Mouse (Mus musculus): ENCODE data around the gene Ace.

DNA sequence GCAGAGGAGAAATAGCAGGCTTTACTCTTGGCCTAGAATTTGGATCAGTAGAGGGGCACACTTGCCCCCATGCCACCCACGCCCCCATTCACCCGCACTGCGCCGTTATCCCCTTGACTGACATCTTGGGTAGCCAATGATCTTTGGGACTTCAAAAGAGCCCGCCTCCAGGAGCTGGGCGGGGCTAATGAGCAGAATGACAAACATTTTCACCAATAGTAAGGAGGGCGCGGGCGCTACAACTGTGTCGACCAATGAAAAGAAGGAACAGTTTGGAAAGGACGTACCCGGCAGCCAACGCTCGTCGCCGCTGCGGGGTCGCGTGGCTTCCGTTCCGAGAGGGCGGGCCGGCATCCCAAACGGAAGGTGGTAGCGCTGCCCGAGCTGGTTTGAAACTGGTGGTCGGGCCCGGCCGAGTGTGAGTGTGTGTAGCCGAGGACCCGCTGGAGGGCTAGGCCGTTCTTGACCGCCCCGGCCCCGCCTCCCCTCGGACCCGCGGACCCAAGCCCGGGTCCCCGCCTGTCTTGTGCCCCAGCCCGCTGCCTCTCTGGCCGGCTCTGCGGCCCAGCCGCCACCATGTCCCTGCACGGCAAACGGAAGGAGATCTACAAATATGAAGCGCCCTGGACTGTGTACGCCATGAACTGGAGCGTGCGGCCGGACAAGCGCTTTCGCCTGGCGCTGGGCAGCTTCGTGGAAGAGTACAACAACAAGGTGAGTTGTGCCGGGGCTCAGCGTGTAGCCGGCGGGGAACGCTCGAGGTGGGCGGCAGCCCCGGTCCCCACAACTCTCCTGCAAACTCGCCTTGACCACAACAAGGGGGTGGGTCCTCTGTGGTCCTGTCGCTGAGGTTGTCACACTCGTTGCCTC is 69.0 kb downstream of the Ace start, which contains the start of gene Dcaf7:
- 0 out of 2 replicates have a peak, but pooled peaks have one; percentile 77 for TF ChIP-seq EP300 (IDR thresholded peaks at IDR 0.05; ENCODE audit: low read depth)
- TF ChIP-seq CTCF (IDR thresholded peaks at IDR 0.05; ENCODE audit: low read depth) = no peak

All from heart, postnatal 0 days (tissue).